In genomic region chr7:15906602-15907001, GRCm38 (mm10) we compare ENCODE assay signal across 24 mouse cellular contexts. TPM values are rescaled to one million over a fixed set of nuclear protein-coding genes. Genes with fewer than 3 reads are reported as not detected.
"Had no signal": no experiment of that assay in that cellular context is flagged by ENCODE, and none has a peak within 500 bp of the region (broad histone marks: within the 10 kb centered on the region; RNA-seq: fewer than 3 reads in every experiment).

No protein-coding gene starts in this region.

- H3K4me3 ChIP-seq: neural tube, embryonic 13.5 days; neural tube, embryonic 15.5 days; stomach, embryonic 15.5 days had no signal

- H3K36me3 ChIP-seq: neural tube, embryonic 13.5 days; neural tube, embryonic 15.5 days; stomach, embryonic 15.5 days had no signal

- H3K27me3 ChIP-seq: neural tube, embryonic 13.5 days; neural tube, embryonic 15.5 days; stomach, embryonic 15.5 days had no signal

- H3K9me3 ChIP-seq: neural tube, embryonic 13.5 days; neural tube, embryonic 15.5 days; stomach, embryonic 15.5 days had no signal

- H3K4me1 ChIP-seq: neural tube, embryonic 13.5 days; neural tube, embryonic 15.5 days; stomach, embryonic 15.5 days had no signal

- H3K27ac ChIP-seq: neural tube, embryonic 13.5 days; neural tube, embryonic 15.5 days; stomach, embryonic 15.5 days; stomach, postnatal 0 days had no signal

- DNase-seq: right cerebral cortex, adult 18-20 months; right cerebral cortex, postnatal 14 days; right cerebral cortex, postnatal 25 days; right cerebral cortex, postnatal 4 days; spleen, adult 18-20 months; thymus, adult 18-20 months; thymus, adult 2 months; thymus, postnatal 14 days; thymus, postnatal 25 days; thymus, postnatal 36 days; thymus, postnatal 4 days had no signal

RNA-seq across cellular contexts. Expression of gene Crxos, which starts 24.2 kb away (rescaled TPM):
- total RNA-seq: neutrophil, adult 5-6 weeks had no signal
- polyA plus RNA-seq: neural tube, embryonic 13.5 days; neural tube, embryonic 14.5 days; neural tube, embryonic 15.5 days; small intestine, adult 2 months; spleen, adult 2 months; stomach, embryonic 14.5 days; stomach, embryonic 15.5 days; stomach, embryonic 16.5 days; stomach, postnatal 0 days; testis, adult 2 months; thymus, postnatal 0 days; urinary bladder, adult 2 months had no signal

RNA-seq across cellular contexts. Expression of gene Crx, which starts 26.8 kb away (rescaled TPM):
- total RNA-seq: neutrophil, adult 5-6 weeks had no signal
- polyA plus RNA-seq: neural tube, embryonic 13.5 days; neural tube, embryonic 14.5 days; neural tube, embryonic 15.5 days; small intestine, adult 2 months; spleen, adult 2 months; stomach, embryonic 14.5 days; stomach, embryonic 15.5 days; stomach, embryonic 16.5 days; stomach, postnatal 0 days; testis, adult 2 months; thymus, postnatal 0 days; urinary bladder, adult 2 months had no signal
